Mouse (Mus musculus): ENCODE measurements around the gene Ano8.

The Ano8 gene

DNA sequence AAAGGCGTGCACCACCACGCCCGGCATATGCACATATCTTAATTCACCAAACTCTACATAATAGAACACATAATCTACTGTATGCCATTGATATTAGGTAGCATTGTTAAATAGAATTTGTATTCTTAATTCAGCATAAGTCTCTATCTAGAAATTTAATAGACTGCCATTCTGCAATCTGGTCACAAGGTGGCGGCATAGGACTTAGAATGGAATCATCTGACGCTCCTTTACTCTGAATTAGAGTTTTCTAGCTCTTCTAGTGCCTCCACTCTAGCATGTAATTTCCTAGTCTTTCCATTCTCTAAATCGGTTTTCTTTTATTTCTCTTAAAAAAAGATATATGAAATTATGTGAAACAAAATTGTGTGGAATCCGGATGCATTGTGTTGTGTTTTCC lies 44.4 kb downstream of the Ano8 start:
- WGBS: under 1% methylated on average over 7 of the region's 7 CpGs

DNA sequence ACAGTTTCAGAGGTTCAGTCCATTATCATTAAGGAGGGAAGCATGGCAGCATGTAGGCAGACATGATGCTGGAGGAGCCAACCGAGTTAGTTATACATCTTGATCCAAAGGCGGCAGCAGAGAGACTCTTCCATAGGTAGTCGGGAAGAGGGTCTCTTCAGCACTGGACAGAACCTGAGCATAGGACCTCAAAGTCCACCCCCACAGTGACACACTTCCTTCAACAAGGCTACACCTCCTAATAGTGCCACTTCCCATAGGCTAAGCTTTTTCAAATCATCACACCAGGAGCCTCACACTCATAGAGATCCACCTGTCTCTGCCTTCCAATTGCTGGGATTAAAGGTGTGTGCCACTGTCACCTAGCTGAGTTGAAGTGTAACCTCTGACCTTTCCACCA lies 48.7 kb downstream of the Ano8 start:
- 47% methylated on average over 3 of the region's 3 CpGs for WGBS

DNA sequence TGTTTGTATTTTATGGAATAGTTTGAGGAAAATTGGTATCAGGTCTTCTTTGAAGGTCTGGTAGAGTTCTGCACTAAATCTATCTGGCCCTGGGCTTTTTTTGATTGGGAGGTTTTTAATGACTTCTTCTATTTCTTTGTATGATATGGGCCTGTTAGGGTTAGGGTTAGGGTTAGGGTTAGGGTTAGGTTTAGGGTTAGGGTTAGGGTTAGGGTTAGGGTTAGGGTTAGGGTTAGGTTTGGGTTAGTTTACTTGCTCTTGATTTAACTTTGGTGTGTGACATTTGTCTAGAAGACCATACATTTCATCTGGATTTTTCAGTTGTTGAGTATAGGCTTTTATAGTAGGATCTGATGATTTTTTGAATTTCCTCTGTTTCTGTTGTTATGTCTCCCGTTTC lies 52.8 kb downstream of the Ano8 start:
- WGBS: 88% methylated on average over 1 of the region's 1 CpGs

Measured in cerebral cortex, adult 2 months (tissue).